Mouse (Mus musculus) spleen, postnatal 36 days (tissue): ENCODE data around the gene Sobp.

ENCODE experiments used
- DNase-seq, 2 experiments: peaks; one replicate each; pipeline ENCODE4 v3.0.0; 2022; ENCODE audit warnings: low spot score in 2 of 2, mixed read lengths in 1 of 2

The Sobp gene

GRCm38 (mm10) chr10:42994331-42994782 is 180.0 kb downstream of the Sobp start:
- DNase-seq: no peak

- no peak for DNase-seq
Measured at GRCm38 (mm10) chr10:42991018-42991417, 183.3 kb downstream of the Sobp start.

- peak; percentile 42 to 45 for DNase-seq
Measured at GRCm38 (mm10) chr10:42989910-42990309, 184.4 kb downstream of the Sobp start.

GRCm38 (mm10) chr10:42988627-42989026 is 185.7 kb downstream of the Sobp start:
- DNase-seq: no peak

- DNase-seq: peak; percentile 36 to 52
Measured at GRCm38 (mm10) chr10:42987594-42988052, 186.7 kb downstream of the Sobp start.

- DNase-seq: no peak
Measured at GRCm38 (mm10) chr10:42984886-42985285, 189.4 kb downstream of the Sobp start.

GRCm38 (mm10) chr10:42980999-42981757 is 193.2 kb downstream of the Sobp start:
- no peak for DNase-seq

GRCm38 (mm10) chr10:42978346-42978745 is 196.0 kb downstream of the Sobp start:
- DNase-seq: no peak

- no peak for DNase-seq
Measured at GRCm38 (mm10) chr10:42976577-42976976, 197.8 kb downstream of the Sobp start.

GRCm38 (mm10) chr10:42973537-42973936 is 200.8 kb downstream of the Sobp start:
- no peak for DNase-seq

- DNase-seq: peak; percentile 15 to 31
Measured at GRCm38 (mm10) chr10:42972504-42973172, 201.7 kb downstream of the Sobp start.

GRCm38 (mm10) chr10:42968332-42968731 is 206.0 kb downstream of the Sobp start:
- no peak for DNase-seq

- no peak for DNase-seq
Measured at GRCm38 (mm10) chr10:42963061-42963460, 211.3 kb downstream of the Sobp start.

GRCm38 (mm10) chr10:42962655-42963054 is 211.7 kb downstream of the Sobp start:
- peak; percentile 40 to 54 for DNase-seq

- peak; percentile 42 to 51 for DNase-seq
Measured at GRCm38 (mm10) chr10:42962181-42962601, 212.1 kb downstream of the Sobp start.

GRCm38 (mm10) chr10:42961771-42962170 is 212.6 kb downstream of the Sobp start:
- no peak for DNase-seq

- DNase-seq: no peak
Measured at GRCm38 (mm10) chr10:42958686-42959085, 215.6 kb downstream of the Sobp start.

- DNase-seq: peak; percentile 27 to 40
Measured at GRCm38 (mm10) chr10:42957881-42958651, 216.3 kb downstream of the Sobp start.

- DNase-seq: no peak
Measured at GRCm38 (mm10) chr10:42955205-42955604, 219.1 kb downstream of the Sobp start.

- no peak for DNase-seq
Measured at GRCm38 (mm10) chr10:42953601-42954000, 220.7 kb downstream of the Sobp start.
